Mouse (Mus musculus) MEL-GATA-1-ER (cell line): ENCODE data around the gene B3gnt9.
"Not testable (repeated sequence)": the region's sequence is repeated elsewhere in the genome, so short reads cannot be mapped to it uniquely, and the experiment has no call there.

Source experiments
- DNase-seq: peaks from one replicate; pipeline ENCODE4 v3.0.0-alpha.2; 2012; ENCODE audit warnings: low read depth; ENCODE audit errors: extremely low read depth

B3gnt9 gene

DNA sequence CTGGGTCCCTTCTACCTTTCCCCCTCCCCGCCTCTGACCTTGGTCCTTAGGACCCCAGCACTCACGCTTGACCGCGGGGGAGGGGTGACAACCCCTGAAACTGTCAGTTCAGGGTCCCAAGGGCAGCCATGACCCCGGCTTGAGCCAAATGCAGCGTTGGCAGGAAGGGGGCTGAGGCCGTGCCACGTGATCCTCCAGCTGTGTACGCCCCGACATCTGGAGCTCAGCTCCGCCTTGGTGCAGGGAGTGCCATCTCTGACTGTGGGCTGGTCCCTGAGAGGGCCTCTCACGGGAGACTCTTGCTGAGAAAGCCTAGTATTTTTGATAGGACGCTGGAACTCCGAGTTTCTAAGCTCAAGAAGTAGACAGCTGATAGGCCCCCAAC lies at the start of gene B3gnt9:
TSS of gene B3gnt9 (minus strand) at position 188 of the 385 bp plus-strand sequence.
- DNase-seq = peak; percentile 42

DNA sequence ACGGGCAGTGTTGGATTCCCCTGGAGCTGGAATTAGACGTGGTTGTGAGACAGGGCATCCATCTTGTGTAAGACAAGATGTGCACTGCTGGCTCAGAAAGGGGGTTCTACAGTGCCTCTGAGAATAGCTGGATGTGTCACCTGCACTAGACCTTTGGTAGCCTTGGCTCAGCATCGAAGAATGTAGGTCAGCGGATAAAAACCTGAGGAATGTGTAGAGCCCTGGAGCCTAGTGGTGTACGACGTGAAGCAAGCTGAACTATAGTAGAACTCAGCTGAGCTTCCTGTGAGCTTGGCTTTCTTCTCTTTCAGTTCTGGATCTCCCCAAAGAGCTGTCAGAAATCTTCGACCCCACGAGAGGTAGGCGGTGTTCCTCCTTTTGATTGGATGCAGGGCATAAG lies 48.9 kb upstream of the B3gnt9 start:
- no peak for DNase-seq

DNA sequence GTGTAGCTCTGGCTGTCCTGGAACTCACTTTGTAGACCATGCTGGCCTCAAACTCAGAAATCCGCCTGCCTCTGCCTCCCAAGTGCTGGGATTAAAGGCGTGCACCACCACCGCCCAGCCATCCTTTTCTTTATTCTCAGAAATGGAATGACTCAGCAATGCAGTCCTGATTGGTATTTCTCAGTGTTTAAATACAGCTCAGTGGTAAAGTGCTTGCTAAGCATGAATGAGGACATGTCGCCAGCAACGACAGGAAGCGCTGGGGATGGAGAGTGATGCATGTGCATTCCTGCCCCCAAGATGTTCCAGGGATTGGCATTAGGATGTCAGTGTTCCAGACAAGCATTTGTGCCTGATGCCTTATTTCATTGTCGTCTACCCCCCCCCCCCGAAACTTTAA lies 48.4 kb upstream of the B3gnt9 start:
- DNase-seq = no peak

- no peak for DNase-seq
Observed at GRCm38 (mm10) chr8:105299962-105300361, 45.0 kb upstream of the B3gnt9 start.

DNA sequence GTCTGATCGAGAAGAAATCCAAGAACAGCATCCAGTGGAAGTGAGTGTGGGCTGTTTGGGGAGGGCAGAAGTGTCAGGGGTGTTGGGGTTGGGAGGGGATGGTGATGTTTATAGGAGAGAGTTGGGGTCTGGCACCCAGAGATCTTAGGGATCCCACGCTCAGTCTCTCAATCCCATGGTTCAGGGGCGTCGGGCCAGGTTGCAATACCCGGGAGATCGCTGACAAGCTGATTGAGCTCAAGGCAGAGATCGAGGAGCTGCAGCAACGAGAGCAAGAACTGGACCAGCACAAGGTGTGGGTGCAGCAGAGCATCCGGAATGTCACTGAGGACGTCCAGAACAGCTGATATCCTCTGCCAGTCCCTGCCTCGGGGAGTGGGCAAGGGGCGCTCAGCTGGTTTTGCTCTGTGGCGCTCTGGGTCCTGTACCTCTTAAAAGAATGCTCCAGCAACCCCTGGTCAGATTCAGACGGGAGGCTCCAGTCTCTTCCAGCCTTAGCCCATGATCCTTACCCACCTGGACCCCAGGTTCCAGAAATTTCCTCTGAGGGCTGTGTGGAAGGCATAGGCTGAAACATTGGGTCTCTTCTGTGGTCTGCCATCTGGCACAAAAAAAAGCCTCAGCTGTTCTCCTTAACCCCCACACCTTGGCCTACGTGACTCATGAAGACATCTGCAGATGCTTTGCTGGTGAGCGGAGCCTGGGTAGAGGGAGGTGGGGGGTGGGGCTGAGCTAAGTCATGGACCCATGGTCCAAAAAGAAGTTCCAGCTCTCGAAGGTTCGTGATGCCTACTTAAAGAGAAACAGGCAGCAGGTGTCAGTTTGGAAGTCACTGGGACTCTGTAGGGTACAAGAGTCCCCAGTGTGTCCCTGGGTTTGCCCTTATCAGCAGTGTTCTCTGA lies 43.6 kb upstream of the B3gnt9 start:
- DNase-seq = no peak

GRCm38 (mm10) chr8:105297511-105298192 lies 42.7 kb upstream of the B3gnt9 start, which contains the start of gene E2f4:
TSS of gene E2f4 (plus strand) at chr8:105297663.
- peak; percentile 86 for DNase-seq

GRCm38 (mm10) chr8:105295895-105296573 lies 41.1 kb upstream of the B3gnt9 start, which contains the start of gene Exoc3l:
TSS of gene Exoc3l (minus strand) at chr8:105296101.
- DNase-seq = no peak

DNA sequence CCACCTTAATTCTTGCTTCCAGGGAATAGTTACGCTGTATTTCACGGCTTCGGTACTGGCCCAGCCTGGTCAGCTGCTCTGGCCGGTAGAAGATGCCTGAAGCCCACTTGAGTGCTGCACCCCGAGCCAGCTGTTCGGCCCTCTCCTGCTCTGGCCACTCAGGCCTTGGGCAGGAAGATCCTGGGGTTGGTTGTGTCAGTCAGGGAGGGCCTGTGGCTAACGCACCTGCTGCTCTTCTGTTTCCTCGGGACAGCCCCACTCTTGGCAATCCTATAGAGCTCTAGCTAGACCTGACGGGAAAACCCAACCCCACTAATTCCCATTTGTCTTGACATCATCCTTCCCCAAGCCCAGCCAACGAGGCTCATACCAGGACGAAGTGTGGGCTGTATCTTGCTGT lies 40.3 kb upstream of the B3gnt9 start:
- DNase-seq = no peak

GRCm38 (mm10) chr8:105294776-105295175 lies 39.8 kb upstream of the B3gnt9 start:
- no peak for DNase-seq

- no peak for DNase-seq
Observed at GRCm38 (mm10) chr8:105293405-105293804, 38.5 kb upstream of the B3gnt9 start.

GRCm38 (mm10) chr8:105292471-105292870 lies 37.5 kb upstream of the B3gnt9 start:
- no peak for DNase-seq

- not testable (repeated sequence) for DNase-seq
Observed at GRCm38 (mm10) chr8:105291802-105292201, 36.8 kb upstream of the B3gnt9 start.

DNA sequence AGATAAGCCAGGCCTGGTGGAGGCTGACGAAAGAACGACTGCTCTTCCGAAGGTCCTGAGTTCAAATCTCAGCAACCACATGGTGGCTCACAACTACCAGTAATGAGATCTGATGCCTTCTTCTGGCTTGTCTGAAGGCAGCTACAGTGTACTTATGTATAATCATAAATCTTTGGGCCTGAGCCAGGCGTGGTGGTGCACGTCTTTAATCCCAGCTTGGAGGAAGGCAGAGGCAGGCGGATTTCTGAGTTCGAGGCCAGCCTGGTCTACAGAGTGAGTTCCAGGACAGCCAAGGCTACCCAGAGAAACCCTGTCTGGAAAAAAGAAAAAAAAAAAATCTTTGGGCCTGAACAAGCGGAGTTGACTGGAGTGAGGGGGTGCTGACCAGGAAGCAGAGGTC lies 36.4 kb upstream of the B3gnt9 start:
- DNase-seq = not testable (repeated sequence)

DNA sequence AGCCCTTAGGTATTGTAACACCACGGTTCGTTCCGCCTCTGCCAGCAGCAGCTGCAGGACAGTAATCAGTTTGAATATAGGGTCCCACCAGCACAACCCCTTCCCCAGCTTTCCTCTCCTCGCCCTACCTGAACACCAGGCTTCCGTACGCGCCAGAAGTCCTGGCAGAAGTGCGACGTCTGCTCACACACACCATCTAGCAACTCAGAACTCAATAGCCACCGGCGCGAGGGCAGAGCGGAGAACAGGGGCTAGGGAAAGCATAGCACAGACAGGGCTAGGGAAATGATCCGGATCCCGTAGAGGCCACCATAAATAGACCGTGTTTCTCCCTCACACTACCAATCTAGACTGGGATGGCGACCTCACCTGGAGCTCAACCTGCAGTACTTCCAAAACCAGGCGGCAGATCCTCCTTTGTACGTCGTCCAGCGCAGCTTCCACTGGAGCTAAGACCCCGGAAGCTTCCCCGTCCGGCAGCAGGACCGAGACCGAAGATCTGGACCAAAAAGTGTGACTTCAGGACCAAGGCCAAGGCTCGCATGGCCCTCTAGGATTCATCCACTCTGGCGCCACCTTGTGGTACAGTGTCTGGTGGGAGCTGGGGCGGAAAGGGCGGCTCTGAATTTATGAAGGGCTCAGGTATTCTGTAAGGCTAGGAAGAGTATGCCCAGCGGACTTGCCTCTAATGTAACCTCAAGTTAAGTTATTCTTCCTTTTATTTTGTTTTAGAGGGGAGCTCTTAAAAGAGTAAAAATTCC lies 35.8 kb upstream of the B3gnt9 start:
- no peak for DNase-seq

GRCm38 (mm10) chr8:105289805-105290460 lies 35.0 kb upstream of the B3gnt9 start, which contains the start of gene 4931428F04Rik:
TSS of gene 4931428F04Rik (minus strand) at chr8:105289864.
- no peak for DNase-seq

DNA sequence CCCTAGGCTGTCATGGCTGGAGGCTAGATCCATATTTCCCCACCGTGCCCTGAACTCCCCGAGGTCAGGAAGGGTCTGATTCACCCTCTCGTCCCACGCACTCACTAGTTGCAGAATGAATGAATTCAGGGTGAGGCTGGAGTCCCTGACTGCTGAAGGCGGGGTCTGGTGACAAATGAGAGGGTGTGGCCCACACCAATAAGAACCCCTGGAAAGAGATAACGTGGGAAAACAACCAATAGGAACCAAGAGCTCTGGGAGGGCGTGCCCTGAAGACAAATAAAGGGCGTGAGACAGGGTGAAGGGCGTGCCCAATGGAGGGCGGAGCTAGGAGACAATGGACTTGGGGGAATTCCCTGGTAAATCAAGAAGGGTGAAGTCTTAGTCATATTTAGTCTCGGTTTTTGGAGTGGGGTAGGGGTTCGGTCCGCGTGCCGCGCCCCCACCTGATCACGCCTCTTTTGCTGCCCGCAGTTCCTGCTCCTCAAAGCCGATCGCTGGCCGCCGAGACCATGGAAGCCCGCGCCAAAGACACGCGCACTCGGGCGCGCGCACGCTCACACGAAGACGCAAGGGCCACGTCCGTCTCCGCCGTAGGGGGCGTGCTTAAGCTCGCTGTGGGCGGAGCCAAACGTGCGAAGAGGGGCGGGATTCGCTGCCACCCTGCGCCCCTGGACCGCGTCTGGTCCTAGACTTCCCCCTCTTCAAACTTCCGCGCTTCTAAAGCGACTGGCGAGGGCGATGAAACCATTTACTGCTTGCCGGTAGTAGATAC lies 34.2 kb upstream of the B3gnt9 start:
- peak; percentile 98 for DNase-seq

- DNase-seq = no peak
Observed at GRCm38 (mm10) chr8:105288231-105288630, 33.3 kb upstream of the B3gnt9 start.

DNA sequence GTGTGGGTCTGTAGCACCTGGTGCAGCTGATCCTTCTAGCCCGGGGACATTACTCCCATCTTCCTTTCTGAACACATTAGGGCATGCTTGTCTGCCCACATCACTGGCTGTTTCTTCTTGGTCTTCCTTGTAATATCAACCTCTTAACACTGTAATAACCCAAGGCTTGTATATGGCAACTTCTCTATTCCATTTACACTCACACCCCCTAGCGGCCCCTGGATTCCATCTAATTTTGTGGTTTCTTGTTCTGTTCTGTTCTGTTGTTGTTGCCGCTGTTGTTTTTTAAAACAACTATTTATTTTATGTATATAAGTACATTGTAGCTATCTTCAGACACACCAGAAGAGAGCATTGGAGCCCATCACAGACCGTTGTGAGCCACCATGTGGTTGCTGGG lies 32.0 kb upstream of the B3gnt9 start:
- DNase-seq = no peak

DNA sequence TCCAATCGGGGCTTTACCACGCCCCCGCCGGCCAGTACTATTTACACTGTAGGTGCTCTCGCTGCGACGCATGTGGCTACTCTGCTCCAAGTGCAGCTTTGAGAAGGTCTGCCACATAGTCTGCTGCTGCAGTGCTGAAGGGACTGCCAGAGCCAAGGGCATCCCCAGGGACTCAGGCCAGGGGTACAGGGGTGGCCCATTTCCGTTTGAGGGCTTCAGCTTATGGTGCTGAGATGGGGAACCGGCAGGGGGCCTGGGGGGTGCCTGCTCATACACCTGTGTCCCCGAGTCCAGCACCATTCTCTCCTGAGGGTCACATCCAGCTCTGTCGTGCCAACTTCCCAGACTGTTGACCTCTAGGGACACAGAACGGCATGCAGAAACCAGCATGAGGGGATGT lies 30.6 kb upstream of the B3gnt9 start:
- DNase-seq = no peak

DNA sequence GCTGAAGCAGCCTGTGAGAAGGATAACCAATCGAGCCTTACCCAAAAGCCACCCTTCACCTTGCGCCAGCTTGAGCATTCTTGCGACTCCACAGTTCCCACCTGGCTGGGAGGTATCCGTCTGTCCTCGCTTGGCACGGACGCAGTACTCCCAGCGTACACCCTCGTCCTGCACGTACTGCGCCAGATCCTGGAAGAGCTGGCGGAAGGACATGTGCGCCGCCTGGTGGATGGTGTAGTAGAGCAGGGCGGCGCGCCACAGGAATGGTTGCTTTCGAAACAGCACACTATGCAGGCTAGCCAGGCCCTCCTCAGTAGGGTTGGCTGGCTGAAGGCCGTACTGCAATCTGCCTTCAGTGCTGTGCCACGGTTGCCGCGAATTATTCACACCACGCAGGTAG lies 28.1 kb upstream of the B3gnt9 start:
- DNase-seq = no peak
